Mouse (Mus musculus) midbrain, embryonic 13.5 days (tissue): ENCODE results near the gene Acbd4. TPM values are rescaled to one million over a fixed set of nuclear protein-coding genes. Genes with fewer than 3 reads are reported as not detected.

Source experiments
- ATAC-seq: fragments of 200-750 bp; cut with Nextera tagmentation; 2 replicates; pipeline ENCODE4 v1.8.0; 2017; ENCODE audit warnings: mild to moderate bottlenecking, moderate TSS enrichment, moderate library complexity
- H3K27ac ChIP-seq: fragments of 300-500 bp; sonication (generic); 2 replicates; pipeline ENCODE4 v1.5.1; 2015; ENCODE audit warnings: inconsistent platforms, mild to moderate bottlenecking, moderate library complexity
- H3K27me3 ChIP-seq: fragments of 300-500 bp; sonication (generic); 2 replicates; pipeline ENCODE4 v1.6.1; 2015; ENCODE audit warnings: mild to moderate bottlenecking, inconsistent platforms
- H3K36me3 ChIP-seq: fragments of 300-500 bp; sonication (generic); 2 replicates; pipeline ENCODE4 v1.6.1; 2015; ENCODE audit warnings: mild to moderate bottlenecking, inconsistent platforms
- H3K4me1 ChIP-seq: fragments of 300-500 bp; sonication (generic); replicated peaks from 2 replicates; pipeline ENCODE4 v1.6.1; 2015; ENCODE audit warnings: inconsistent platforms
- H3K4me2 ChIP-seq: fragments of 300-500 bp; sonication (generic); replicated peaks from 2 replicates; pipeline ENCODE4 v1.6.1; 2015; ENCODE audit warnings: moderate library complexity, mild to moderate bottlenecking, inconsistent platforms
- H3K4me3 ChIP-seq: fragments of 300-500 bp; sonication (generic); replicated peaks from 2 replicates; pipeline ENCODE4 v1.5.1; 2015; ENCODE audit warnings: mild to moderate bottlenecking, inconsistent platforms
- H3K9ac ChIP-seq: fragments of 300-500 bp; sonication (generic); replicated peaks from 2 replicates; pipeline ENCODE4 v1.6.1; 2015; ENCODE audit warnings: mild to moderate bottlenecking, inconsistent platforms
- H3K9me3 ChIP-seq: fragments of 300-500 bp; sonication (generic); 2 replicates; pipeline ENCODE4 v1.6.1; 2016; ENCODE audit warnings: mild to moderate bottlenecking, inconsistent platforms
- WGBS: fragments of 180-500 bp; shearing (Covaris S2); methylation state at CpG from one replicate; pipeline ENCODE4 v1.1.7; 2015; 5-methylcytosine and 5-hydroxymethylcytosine counted together
- polyA plus RNA-seq: library from polyadenylated mRNA; unstranded; fragments of >200 nt; fragmentation: Nextera tagmentation; extraction: Ambion mirVana; gene quantifications from 2 replicates; pipeline ENCODE4 v1.2.1, GENCODE M21; 2015

Gene Acbd4
- polyA plus RNA-seq, 1 experiment from 2014 or later: 7.8 TPM

DNA sequence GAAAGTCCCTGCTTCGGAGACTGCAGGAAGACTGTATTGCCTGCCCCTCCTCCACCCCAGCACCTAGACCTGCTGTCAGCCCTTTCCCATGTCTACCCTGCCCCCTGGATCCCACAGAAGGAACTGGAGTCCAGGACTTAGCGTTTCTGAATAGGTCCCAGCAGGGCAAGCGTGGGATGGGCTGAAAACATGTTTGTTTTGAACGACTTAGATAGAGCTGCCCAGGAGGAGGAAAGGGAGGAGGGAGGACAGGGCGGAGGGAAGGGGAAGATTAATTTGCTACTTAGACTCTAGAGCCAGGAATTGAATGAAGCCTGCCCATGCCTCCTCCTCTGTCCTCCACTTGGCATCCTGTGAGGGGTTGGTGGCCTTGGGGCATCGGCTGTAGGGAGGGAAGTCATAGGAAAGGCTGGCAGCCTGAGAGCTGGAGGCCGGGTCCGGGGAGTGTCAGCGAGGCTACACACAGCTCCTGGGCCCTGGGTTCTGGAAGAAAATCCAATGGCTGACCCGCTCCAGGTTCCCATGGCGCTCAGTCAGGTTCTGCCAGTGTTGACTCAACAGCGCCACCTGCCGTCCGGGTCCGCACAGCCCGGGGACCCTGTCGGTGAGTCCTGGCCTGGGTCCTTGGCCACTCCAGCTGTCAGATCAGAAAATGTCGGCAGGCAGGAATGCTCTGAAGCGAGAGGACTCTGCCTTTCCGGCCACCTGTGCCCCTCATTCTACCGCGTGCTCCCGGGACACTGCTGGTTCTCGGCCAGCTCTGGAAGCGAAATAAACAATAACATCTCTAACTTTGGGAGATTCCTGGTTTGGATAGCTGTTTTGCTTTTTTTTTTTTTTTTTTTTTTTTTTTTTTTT is 57.4 kb downstream of the Acbd4 start:
- Histone ChIP-seq H3K9me3 (no peaks in the 10 kb centered on the region), H3K27ac (no peak overlapping the region), H3K4me2 (peak overlapping the region; percentile 46), H3K9ac (0 out of 2 replicates have a peak overlapping the region, but pooled peaks have one; percentile 28), H3K4me3 (peak overlapping the region; percentile 19), H3K4me1 (peaks cover 6% of the 10 kb centered on the region; the same call in 1 of the 2 replicates), H3K36me3 (no peaks in the 10 kb centered on the region), H3K27me3 (no peaks in the 10 kb centered on the region)
- WGBS: 1% methylated on average over 25 of the region's 25 CpGs
- ATAC-seq: peak; percentile 97

DNA sequence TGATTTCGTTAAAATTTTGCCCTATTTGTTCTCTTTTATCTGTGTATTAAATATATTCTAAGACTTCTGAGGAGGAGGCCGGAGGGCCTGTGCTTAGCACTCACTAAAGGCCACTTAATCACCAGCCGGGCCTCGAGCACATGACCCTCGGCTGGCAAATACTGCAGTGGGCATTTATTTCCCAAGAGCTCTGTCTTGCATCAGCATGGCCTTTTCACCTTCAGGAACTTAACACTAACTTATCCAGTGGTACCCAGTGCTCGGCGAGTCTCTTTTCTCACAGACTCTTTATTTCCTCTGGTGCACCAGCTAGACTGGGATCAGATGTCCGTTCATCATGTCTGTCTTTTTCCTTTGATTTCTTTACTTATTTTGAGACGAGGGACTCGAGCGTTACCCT is 59.3 kb downstream of the Acbd4 start:
- Histone ChIP-seq H3K4me3 (no peak overlapping the region), H3K9ac (no peak overlapping the region), H3K4me1 (peaks cover 6% of the 10 kb centered on the region; the same call in 1 of the 2 replicates), H3K27ac (no peak overlapping the region), H3K27me3 (no peaks in the 10 kb centered on the region; the same call in 1 of the 2 replicates), H3K4me2 (no peak overlapping the region), H3K36me3 (no peaks in the 10 kb centered on the region), H3K9me3 (no peaks in the 10 kb centered on the region)
- ATAC-seq: no peak
- 93% methylated on average over 11 of the region's 11 CpGs for WGBS

DNA sequence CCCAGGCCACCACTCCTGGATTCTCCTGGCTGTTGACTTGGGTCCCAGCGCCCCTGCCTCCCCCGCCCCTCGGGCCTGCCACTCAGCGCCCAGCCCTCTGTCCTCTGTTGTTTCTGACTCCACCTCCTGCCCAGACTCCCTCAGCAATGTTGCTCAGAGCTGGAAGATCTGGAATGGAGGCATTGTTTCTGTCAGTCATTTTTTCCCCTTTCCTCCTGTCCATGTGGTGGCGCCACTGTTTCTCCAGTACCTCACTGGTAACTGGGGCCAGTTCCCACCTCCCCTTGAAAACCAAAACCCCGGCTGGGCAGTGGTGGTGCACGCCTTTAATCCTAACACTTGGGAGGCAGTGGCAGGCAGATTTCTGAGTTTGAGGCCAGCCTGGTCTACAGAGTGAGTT is 60.0 kb downstream of the Acbd4 start:
- Histone ChIP-seq H3K4me2 (no peak overlapping the region), H3K27me3 (peaks cover 3% of the 10 kb centered on the region), H3K9me3 (no peaks in the 10 kb centered on the region), H3K9ac (no peak overlapping the region), H3K4me3 (no peak overlapping the region), H3K27ac (no peak overlapping the region), H3K36me3 (no peaks in the 10 kb centered on the region), H3K4me1 (peaks cover 6% of the 10 kb centered on the region; the same call in 1 of the 2 replicates)
- no peak for ATAC-seq
- 87% methylated on average over 7 of the region's 7 CpGs for WGBS

Other genes starting within 250 kb of the Acbd4 start
- gene Eftud2, start 220.7 kb upstream of the Acbd4 start, polyA plus RNA-seq: 176 TPM in 2 replicates
- gene Ccdc103, start 220.5 kb upstream of the Acbd4 start, polyA plus RNA-seq: 1.8 and 2.3 TPM in 2 replicates
- not detected in 2 replicates for gene Fam187a, start 216.5 kb upstream of the Acbd4 start, polyA plus RNA-seq
- not detected in 2 replicates for gene Gfap, start 200.8 kb upstream of the Acbd4 start, polyA plus RNA-seq
- gene Kif18b, start 176.6 kb upstream of the Acbd4 start, polyA plus RNA-seq: 4.3 and 4.9 TPM in 2 replicates
- gene C1ql1, start 155.0 kb upstream of the Acbd4 start, polyA plus RNA-seq: 5.7 and 8.2 TPM in 2 replicates
- 45.2 and 49.9 TPM in 2 replicates for gene Nmt1, start 73.5 kb upstream of the Acbd4 start, polyA plus RNA-seq
- 177 and 178 TPM in 2 replicates for gene Dcakd, start 73.3 kb upstream of the Acbd4 start, polyA plus RNA-seq
- gene Plcd3, start within 50 bp of the Acbd4 start, polyA plus RNA-seq: 0.99 and 1.1 TPM in 2 replicates
- gene Hexim1, start 14.5 kb downstream of the Acbd4 start, polyA plus RNA-seq: 3.5 and 3.9 TPM in 2 replicates
- gene Hexim2, start 30.7 kb downstream of the Acbd4 start, polyA plus RNA-seq: 18.8 and 20.0 TPM in 2 replicates
- gene Fmnl1, start 69.4 kb downstream of the Acbd4 start, polyA plus RNA-seq: 1.7 and 3.7 TPM in 2 replicates
- gene 1700023F06Rik, start 106.9 kb downstream of the Acbd4 start, polyA plus RNA-seq: 0.70 and 0.71 TPM in 2 replicates
- gene Spata32, start 116.8 kb downstream of the Acbd4 start, polyA plus RNA-seq: 0.43 and 0.48 TPM in 2 replicates
- 3.6 and 5.0 TPM in 2 replicates for gene Map3k14, start 165.8 kb downstream of the Acbd4 start, polyA plus RNA-seq